Mouse (Mus musculus): ENCODE measurements around the gene Baz2a.
A peak's percentile ranks its signal among the peaks of the same experiment; 100 is the strongest.
"Not testable (repeated sequence)": the region's sequence is repeated elsewhere in the genome, so short reads cannot be mapped to it uniquely, and the experiment has no call there.

Baz2a gene

GRCm38 (mm10) chr10:128111227-128111626, 19.9 kb downstream of the Baz2a start:
- DNase-seq (ENCODE audit: low read depth): no peak

DNA sequence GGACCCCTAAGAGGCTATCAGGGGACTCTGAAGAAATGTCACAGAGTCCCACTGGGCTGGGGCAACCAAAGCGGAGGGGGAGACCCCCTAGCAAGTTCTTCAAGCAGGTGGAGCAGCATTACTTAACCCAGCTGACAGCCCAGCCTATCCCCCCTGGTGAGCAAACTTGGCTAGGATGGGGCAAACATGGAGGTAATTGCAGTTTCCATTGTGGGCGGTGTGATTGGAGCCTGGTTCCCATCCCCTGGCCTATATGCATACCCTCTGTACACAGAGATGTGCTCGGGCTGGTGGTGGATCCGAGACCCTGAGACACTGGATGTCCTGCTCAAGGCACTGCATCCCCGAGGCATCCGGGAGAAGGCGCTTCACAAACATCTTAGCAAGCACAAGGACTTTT, 32.5 kb downstream of the Baz2a start:
- DNase-seq (ENCODE audit: low read depth): no peak

DNA sequence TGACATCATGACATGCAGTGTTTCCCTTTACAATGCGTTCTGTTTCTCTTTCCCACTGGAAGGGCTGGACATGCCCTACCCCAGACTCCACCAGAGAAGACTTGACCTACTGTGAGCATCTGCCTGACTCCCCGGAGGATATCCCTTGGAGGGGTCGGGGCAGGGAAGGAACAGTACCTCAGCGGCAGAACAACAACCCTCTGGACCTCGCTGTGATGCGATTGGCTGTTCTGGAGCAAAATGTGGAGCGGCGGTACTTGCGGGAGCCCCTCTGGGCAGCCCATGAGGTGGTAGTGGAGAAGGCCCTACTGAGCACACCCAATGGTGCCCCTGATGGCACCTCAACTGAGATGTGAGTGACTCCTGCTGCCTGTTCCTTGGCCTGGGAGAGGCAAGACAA, 33.5 kb downstream of the Baz2a start:
- DNase-seq (ENCODE audit: low read depth): no peak

DNA sequence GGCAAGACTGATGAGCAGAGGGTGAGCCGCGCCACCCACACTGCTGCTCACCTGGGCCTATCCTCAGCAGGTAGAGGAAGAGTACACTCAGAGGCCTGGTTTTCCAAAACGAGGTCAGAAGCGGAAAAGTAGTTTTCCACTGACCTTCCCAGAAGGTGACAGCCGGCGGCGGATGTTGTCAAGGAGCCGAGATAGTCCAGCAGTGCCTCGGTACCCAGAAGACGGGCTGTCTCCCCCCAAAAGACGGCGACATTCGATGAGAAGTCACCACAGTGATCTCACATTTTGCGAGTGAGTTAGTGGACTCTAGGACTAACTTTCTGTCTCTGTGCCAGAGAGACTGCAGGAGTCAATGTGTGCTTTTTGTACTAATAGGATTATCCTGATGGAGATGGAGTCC, 34.6 kb downstream of the Baz2a start:
- DNase-seq (ENCODE audit: low read depth): no peak

- no peak for DNase-seq (ENCODE audit: low read depth)
These were observed 36.1 kb downstream of the Baz2a start for GRCm38 (mm10) chr10:128127497-128127896.

DNA sequence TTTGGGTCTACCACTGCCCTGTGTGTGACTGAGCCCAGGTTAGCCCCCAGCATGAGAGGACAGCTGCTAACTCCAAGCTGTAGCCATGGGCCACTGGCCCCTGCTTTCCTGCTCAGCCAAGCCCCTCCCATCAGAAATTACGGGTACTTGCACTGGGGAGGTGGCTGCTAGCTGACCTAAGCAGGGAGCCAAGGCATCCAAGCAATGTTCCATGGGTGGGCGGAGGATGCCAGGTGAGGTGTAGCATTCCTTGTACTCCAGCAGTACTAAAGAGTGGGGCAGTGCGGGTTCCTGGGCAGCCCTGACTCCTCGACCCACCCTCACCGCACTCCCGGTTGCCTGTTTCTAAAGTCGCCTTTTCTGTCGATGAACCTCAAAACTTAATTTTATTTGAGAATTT, 36.8 kb downstream of the Baz2a start:
- no peak for DNase-seq (ENCODE audit: low read depth)

- DNase-seq (ENCODE audit: low read depth): no peak
These were observed 39.9 kb downstream of the Baz2a start for GRCm38 (mm10) chr10:128131297-128131696.

DNA sequence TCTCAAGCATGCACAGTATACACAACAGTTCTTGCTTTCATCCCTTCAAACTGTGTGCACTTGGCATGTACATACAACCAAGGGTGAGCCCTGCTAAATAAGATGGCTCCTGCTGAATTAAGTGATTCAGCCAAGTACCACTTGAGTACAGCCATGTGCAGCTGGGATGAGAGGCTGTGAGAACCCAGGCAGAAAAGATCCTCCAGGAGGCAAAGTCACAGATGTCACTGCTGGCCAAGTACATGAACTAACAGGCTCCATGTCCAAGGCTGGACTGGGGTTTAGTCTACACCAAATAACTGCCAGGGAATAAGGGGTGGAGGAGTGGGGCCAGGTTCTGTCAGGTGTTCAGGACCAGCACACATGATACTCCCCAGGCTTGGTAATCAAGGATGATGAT, 40.4 kb downstream of the Baz2a start:
- no peak for DNase-seq (ENCODE audit: low read depth)

GRCm38 (mm10) chr10:128133650-128134332, 42.4 kb downstream of the Baz2a start:
- no peak for DNase-seq (ENCODE audit: low read depth)

GRCm38 (mm10) chr10:128135374-128135773, 44.0 kb downstream of the Baz2a start:
- peak; percentile 49 for DNase-seq (ENCODE audit: low read depth)

GRCm38 (mm10) chr10:128140236-128140952, 49.0 kb downstream of the Baz2a start:
- peak; percentile 87 for DNase-seq (ENCODE audit: low read depth)

DNA sequence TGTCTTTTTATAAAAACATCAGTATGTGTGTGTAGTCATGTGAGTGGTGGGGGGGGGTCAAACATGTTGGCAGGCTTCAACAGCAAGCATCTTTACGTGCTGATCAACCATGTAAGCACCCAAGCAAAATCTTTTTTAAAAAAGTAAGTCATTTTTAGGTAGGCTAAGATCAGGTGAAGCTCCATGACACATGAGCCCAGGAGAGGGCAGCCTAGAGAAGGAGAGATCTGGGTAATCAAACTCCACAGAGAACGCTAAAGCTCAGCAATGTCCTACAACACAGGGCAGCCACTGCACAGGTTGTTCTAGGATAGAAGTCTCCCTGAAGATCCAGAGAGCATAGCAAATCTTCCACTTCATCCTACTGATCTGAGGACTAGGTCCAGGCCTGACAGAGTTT, 50.8 kb downstream of the Baz2a start:
- no peak for DNase-seq (ENCODE audit: low read depth)

- no peak for DNase-seq (ENCODE audit: low read depth)
These were observed 52.3 kb downstream of the Baz2a start for GRCm38 (mm10) chr10:128143659-128144058.

DNA sequence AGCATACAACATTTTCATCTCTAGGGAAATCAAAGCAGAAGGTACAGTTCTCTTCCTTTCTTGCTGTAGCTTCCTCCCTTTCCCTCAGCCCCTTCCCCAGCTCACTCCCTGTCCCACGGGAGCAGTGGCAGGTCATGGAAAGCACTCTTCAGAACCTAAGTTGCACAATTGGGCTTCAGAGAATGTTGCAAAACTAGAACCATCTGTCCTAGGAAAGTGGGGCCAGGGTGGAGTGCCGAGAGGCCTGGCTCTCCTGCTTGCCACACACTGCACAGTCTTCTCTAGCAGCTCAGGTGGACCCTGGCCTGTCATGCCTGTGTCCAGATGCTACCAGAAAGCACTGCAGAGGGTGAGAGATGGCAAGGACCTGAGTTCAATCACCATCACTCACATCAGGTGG, 53.6 kb downstream of the Baz2a start:
- DNase-seq (ENCODE audit: low read depth): no peak

- DNase-seq (ENCODE audit: low read depth): no peak
These were observed 57.5 kb downstream of the Baz2a start for GRCm38 (mm10) chr10:128148789-128149365.

DNA sequence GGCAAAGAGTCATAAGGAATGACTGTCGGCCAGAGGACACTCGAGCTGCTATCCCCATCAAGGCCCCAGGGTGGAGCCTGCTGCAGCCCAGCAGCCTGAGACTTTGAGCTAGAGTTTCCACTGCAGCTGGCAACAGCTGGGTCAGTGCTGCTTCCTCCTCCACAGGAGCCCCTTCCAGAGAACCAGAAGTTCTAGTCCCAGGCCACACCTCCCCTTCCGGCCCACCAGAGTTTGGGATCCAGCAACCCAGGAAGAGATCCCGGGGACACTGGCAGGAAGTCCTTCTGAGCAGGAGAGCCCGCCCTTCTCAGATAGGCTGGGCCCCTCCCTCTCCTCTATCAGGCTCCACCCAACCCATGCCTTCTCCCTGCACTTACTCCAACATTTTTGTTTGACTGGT, 58.2 kb downstream of the Baz2a start:
- peak; percentile 41 for DNase-seq (ENCODE audit: low read depth)

GRCm38 (mm10) chr10:128150941-128151340, 59.6 kb downstream of the Baz2a start:
- no peak for DNase-seq (ENCODE audit: low read depth)

DNA sequence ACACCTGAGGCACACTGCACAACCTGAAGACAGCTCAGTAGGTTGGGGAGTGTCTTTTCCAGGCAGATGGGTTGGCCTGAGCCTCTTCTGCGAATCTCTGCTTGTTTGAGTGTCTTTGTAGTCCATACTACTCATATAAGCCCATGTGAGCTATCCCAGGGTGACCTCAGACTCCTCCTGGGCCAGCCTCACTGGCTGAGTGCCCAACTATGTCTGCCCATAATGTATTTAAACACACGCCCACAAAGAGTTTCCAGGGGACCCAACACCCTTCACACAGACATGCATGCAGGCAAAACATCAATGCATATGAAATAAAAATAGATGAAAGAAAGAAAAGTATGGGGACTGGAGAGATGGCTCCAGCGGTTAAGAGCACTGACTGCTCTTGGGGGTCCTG, 62.6 kb downstream of the Baz2a start:
- DNase-seq (ENCODE audit: low read depth): no peak

- DNase-seq (ENCODE audit: low read depth): not testable (repeated sequence)
These were observed 74.3 kb downstream of the Baz2a start for GRCm38 (mm10) chr10:128165726-128166125.

GRCm38 (mm10) chr10:128167091-128167490, 75.7 kb downstream of the Baz2a start:
- DNase-seq (ENCODE audit: low read depth): no peak

DNA sequence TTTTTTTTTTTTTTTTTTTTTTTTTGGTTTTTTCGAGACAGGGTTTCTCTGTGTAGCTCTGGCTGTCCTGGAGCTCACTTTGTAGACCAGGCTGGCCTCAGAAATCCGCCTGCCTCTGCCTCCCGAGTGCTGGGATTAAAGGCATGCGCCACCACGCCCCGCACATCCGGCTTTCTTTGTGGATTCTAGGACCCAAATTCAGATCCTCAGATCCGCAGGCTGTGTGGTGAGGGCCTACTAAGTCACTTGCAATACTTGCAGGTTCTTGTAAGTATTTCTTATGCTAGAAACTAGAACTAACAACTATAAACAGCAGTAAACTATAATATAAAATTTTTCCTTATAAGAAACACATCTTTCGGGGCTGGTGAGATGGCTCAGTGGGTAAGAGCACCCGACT, 80.0 kb downstream of the Baz2a start:
- not testable (repeated sequence) for DNase-seq (ENCODE audit: low read depth)

GRCm38 (mm10) chr10:128175302-128175701, 83.9 kb downstream of the Baz2a start:
- no peak for DNase-seq (ENCODE audit: low read depth)

- DNase-seq (ENCODE audit: low read depth): peak; percentile 90
These were observed 84.8 kb downstream of the Baz2a start for GRCm38 (mm10) chr10:128175996-128176755.
